Mouse (Mus musculus): ENCODE measurements at regions not wholly inside any gene's neighbourhood (a gene's known extent, or its start where the extent isn't known, plus 50 kb on each side); places are given as distances from the start of the nearest gene placed in this dataset.

DNA sequence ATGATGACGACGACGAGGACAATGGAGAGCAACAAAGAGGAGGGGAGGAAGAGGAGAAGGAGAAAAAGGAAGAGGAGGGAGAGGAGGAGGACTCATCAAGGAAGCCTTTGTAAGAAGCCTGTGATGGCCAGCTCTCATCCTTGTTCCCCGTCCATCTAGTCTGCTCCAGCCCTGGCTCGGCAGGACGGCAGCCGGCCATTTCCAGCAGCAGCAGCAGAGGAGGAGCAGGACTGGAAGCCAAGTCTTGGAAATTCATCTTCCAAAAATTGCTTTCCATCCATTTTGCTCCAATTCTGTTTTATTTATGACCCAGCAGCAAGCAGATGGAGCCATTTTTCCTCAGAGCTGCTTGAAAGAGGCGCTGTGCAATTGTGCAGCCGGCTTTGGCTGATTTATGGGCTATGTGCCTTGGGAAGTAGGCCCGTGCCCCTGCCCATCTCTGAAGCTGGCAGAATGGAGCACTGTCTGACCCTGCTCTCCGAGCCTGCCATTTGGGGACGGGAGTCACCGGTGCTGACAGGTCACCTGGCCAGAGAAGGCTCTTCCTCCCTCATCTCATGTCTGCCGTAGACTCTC, 231.2 kb upstream of the N4bp1 start:
- DNase-seq (ENCODE audit: low read depth) = no peak

DNA sequence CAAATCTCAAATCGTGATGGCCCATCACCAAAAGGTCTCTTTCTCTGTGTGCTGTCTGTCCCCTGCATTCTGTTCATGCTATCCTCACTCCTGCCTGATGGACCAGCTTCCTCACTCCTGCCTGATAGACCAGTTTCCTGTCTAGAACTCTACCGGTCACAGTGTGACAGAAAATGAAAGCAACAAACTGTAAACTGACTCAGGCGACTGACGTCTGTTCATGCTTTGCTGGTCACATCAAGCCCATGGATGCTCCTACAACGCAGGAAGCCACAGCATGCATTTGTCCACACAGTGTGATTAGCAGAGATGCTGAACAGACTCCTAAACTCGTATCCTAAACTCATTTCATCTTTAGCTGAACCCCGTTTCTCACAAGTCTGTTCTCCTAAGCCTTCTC, 227.3 kb upstream of the N4bp1 start:
- no peak for DNase-seq (ENCODE audit: low read depth)

DNA sequence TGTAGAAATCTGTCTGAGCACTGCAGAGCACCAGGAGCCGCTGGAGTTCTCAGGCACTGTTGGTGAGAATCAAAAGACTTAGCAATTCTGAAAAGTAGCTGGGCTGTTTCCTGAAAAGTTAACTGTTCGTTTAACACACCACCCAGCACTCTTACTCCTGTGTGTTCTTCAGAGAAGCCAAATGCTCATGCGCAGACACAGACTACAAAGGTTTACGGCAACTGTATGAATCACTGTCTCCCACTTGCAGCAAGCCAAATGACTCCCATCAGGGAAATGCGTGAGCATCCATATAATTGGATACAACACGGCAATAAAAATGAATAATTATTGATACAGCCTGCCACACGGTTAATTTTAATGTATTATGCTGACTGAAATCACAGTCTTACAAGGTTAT, 220.0 kb upstream of the N4bp1 start:
- DNase-seq (ENCODE audit: low read depth) = no peak

DNA sequence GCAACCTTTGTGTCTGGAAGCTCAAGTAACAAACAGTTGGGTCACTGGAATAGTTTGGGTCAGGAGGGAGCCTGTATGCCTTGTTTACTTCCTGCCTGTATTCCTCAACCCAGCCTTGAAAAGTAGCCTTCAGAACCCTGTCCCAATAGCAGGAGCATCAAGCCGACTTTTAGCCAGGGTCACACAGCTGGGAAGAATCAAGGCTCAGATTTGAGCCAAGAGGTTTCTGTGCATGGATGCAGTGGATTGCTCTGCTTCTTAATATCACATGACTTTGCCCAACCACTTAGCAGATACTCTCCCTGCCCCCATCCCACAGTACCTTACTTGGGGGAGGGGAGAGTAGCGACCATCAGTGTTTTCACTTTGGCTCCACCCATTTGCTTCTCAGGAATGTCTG, 210.2 kb upstream of the N4bp1 start:
- DNase-seq (ENCODE audit: low read depth) = peak; percentile 30

DNA sequence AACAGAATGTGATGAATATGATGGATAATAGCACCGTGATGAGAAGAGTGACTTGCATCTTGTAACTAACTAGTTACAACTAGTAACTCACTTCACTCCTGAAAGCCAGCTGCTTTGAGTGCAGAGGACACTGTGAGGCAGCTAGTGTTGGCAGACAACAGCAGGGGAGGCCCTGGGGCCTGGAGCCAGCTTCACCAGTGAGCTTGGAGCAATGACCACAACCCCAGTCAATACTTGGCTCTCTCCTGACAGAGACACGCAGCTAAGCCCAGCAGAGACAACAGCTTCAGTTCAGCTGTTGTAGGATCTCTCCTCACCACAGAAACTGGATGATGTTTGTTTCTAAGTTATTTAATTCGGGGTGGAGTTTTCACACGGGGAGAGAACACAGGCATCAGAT, 209.6 kb upstream of the N4bp1 start:
- peak; percentile 50 for DNase-seq (ENCODE audit: low read depth)

DNA sequence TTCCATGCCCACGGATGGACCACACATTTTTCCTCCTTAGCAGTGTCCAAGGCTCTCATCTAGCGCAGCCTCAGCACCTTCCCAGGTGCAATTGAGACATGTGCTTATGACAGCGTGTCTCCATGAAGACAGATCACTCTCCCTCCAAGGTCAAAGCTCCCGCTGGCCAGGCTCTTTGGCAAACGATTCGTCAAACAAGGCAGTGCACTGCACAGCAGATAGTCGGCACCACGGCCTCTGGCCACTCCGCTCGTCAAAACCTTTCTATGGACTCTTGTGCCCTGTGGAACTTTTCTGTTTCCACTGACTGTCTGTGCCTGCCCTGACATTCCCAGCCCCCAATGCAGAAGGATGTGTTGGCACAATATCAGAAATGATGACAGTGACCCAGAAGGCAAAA, 208.7 kb upstream of the N4bp1 start:
- DNase-seq (ENCODE audit: low read depth) = no peak

DNA sequence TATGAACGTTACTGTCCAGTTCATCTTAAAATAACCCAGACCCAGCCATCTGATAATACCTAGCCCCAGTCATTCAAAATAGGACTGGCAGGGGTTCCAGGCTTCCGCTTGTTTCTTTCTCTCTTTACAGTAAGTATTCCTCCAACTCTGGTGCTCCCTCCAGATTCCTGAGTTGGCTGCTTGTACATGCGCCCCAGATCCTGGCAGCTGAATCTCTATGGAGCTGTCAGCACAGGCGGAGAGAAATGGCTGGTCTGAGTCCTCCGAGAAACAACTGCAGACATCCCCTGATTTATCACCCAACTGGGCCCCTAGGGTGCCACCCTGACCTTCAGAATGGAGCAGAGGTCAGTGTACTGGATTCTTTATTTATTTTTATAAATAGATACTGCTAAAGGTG, 208.0 kb upstream of the N4bp1 start:
- DNase-seq (ENCODE audit: low read depth) = no peak

DNA sequence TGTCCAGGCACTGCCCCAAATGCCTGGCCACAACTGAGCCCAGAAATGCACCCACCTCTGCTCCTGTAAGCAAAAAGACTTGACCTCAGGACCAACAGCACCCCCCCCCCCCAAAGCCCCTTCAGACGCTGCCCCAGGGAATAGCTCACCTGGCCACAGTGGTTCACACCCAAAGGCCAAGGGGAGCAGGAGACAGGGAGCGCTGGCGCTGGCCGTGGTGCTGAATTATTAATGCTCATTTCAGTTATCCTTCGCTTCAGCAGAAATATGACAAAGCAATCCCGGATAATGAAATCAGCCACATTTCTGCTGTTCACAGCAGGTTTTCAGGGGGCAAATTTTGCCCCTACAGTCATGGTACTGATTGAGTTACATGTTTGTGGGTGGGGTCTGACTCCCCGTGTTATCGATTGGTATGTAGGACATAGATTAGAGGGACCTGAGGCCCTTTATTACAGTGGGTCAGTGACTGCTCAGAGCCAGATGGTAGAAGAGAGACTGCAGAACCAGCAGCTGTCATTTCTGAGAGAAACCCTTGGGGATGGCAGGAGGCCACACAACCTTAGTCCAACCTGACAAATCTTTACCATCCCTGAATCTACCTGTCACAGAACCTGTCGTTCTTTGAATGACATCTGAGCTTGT, 202.5 kb upstream of the N4bp1 start:
- peak; percentile 76 for DNase-seq (ENCODE audit: low read depth)

DNA sequence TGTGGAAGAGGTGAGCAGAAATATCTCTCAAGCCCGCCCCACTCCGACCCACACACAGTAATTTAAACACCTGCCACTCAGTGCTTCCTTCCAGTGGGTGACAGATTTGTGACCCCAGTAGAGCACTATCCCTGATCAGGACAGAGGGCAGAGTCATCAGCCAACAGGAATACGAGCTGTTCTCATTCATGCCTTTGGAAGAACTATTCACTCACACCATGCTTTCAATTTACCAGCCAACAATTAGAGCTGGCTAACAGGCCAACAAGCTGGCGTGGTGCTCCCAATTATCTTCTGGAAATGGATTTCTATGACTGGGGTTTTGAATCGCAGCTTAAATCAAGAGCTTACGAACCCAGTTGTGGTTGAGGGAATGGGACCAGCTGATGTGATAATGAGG, 193.2 kb upstream of the N4bp1 start:
- no peak for DNase-seq (ENCODE audit: low read depth)

DNA sequence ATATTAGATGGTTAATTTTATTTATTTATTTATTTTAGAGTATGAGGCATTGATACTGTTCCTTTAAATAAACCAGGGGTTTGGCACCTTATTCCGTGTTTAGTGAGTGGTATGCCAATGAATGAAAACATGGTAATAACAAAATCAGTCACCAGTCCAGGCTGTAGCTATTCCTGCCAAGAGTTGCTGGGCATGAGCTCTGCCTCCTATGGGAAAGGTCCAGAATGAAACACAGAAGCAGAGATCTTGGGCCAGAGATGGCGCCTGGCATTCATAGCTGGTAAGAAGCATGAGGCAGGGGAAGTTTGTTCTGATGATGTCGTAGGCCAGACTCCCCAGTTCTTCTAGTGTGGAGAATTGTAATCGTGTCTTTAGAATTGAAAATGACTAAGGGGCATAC, 190.9 kb upstream of the N4bp1 start:
- no peak for DNase-seq (ENCODE audit: low read depth)

DNA sequence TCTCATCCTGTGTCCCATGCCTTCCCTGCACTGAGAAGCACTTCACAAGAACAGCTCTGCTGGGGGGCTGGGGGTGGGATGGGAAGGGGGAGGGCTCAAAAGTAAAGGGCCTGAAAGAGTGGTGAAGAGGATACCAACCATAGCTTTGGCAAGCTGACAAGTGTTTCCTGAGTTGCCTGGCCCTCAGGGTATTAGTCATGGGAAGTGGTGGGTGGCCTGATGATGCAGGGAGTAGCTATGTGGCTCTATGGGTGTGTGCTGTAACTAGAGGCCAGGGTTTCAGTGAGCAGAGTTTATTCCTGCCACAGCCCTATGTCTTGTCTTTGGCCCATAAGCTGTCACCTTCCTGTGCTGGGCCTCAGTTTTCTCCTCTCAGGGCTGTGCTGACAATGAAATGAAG, 186.2 kb upstream of the N4bp1 start:
- DNase-seq (ENCODE audit: low read depth) = peak; percentile 91

DNA sequence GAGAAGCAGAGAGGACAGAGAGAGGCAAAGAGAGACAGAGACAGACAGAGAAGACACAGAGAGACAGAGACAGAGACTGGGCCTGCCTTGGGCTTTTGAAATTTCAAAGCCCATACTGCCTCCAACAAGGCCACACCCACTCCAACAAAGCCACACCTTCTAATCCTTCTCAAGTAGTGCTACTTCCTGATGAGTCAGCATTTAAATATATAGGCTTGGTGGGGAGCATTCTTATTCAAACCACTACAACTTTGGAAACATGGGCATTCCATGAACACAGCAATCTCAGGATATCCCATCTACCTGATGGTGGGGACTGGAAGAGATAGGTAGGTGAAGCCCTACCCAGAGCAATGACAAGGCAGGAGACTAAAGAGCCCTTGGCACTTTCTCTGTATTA, 182.0 kb upstream of the N4bp1 start:
- DNase-seq (ENCODE audit: low read depth) = no peak

DNA sequence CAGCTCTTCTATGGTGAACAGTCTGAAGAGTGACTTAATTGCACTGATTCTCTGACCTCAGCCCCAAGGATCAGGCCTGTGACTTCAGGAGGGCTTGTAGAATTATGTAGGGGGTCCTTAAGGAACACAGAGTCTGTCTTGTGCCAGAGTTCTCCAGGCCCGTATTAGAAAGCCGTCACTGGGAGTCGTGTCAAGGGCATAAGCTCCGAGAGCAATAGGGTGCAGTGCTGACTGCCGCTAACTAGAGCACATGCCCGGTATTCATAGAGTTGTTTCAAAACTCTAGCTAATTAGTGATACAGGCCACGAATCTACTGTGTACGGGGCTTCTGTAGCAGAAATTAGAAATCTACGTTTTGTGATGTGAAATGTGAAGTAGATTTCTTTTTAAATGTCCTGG, 179.7 kb upstream of the N4bp1 start:
- no peak for DNase-seq (ENCODE audit: low read depth)

DNA sequence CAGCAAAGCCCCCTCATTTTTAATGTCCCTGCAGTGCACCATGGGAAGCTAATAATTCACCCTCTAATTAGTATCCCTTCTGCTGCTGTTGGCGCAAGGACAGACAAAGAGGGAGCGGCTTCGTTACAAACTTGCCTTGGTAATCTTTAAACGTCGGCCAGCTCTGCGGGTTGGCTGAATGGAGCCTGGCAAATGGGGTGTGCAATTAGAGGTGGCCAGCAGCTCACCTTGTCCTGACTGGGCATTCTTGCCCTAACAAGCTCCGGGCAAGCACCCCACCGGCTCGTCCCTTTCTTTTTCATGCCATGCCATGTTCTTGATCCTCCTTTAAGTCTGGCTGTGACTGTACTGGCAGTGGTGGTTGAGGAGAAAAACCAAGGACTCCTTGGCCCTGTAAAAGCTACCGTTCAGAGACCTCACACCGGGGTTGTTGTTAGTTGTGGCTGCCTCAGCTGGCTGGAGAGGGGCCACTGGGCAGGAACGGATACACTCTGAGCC, 179.2 kb upstream of the N4bp1 start:
- no peak for DNase-seq (ENCODE audit: low read depth)

DNA sequence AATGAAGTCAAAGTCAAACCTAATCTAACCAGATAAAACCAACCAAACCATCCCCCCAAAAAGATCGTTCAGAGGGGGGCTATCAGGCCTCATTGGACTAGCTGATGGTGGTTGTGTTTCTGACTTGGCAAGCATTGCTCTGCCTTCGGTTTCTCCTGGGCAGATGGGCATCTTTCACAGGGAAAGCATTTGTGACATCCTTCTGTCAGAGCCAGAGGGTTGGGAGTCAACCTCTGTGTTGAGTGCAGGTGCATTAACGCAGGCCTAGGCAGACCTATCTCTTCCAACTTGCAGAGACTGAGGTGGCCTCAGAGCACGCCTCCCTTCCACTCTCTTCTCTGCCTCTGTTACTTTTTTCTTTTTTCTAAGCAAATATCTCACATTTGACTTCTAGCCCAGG, 178.5 kb upstream of the N4bp1 start:
- DNase-seq (ENCODE audit: low read depth) = no peak

DNA sequence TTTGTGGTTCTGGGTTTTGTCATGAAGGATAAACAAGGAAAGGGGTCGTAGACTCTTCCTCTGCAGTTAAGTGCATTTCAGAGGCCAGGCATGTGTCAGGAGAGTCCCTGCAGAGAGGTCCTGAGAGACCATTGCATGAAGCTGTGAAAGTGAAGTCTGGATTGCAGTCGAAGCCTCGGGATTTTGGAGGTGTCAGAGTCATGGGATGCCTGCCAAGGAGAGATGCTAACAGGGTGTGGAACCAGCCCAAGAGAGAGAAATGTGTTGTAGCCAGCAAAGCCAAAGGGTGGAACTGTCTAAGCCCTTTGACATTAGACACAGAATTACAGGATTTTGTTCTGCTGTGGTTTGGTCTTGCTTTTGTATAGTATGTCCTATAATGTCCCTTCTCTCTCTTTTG, 164.7 kb upstream of the N4bp1 start:
- peak; percentile 62 for DNase-seq (ENCODE audit: low read depth)

DNA sequence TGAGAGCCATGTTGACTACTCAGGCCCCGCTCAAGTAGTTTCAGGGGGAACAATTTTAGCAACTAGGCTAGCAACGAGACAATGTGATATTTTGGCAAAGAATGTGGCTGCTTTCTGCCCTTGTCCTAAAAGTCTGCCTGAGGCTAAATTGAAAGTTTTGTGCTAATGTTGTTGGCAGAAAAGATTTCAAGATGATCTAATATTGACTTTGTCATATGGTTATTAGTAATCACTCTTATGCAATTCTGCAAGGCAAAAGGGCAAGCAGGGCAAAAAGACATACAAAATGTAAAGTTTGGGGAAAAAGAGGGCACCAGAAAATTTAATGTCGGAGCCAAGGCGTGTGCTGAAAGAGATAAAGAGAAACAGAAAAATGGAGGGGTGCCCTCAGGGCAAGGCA, 164.1 kb upstream of the N4bp1 start:
- no peak for DNase-seq (ENCODE audit: low read depth)

DNA sequence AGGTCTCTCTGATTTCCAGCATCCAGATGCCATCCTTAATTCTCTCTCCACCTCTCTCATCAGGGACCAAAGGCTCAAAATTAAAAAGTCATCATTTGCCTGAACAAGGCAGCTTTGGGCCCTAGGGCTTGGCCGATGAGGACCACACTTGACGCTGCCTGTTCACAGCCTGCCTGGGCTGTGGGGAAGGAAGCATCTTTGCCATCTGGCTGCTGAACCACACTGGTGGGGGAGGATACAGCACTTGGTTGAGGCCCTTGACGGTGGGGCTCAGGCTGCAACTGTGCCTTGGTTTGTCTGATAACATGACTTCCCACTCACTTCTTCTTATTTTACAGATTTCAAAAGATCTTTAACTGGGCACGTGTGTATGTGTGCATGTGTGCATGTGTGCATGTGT, 161.5 kb upstream of the N4bp1 start:
- no peak for DNase-seq (ENCODE audit: low read depth)

DNA sequence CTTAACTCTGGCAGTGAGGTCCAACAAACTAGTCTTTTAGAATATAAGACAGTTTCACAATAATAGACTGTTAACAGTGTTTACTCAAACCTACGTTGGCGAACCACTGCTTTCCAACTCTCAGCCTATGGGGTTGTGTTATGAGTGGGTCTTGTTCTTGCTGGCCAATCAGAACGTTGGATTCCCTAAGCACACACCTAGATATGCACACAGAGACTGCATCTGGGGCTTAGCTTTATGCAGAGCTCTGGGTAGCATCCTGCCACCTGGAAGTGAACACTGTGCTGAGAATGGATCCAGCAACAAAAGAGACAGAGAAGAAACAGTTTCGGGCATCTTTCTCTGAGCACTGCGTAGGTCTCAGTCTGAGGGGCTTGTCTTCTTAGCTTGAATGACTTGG, 158.0 kb upstream of the N4bp1 start:
- no peak for DNase-seq (ENCODE audit: low read depth)

DNA sequence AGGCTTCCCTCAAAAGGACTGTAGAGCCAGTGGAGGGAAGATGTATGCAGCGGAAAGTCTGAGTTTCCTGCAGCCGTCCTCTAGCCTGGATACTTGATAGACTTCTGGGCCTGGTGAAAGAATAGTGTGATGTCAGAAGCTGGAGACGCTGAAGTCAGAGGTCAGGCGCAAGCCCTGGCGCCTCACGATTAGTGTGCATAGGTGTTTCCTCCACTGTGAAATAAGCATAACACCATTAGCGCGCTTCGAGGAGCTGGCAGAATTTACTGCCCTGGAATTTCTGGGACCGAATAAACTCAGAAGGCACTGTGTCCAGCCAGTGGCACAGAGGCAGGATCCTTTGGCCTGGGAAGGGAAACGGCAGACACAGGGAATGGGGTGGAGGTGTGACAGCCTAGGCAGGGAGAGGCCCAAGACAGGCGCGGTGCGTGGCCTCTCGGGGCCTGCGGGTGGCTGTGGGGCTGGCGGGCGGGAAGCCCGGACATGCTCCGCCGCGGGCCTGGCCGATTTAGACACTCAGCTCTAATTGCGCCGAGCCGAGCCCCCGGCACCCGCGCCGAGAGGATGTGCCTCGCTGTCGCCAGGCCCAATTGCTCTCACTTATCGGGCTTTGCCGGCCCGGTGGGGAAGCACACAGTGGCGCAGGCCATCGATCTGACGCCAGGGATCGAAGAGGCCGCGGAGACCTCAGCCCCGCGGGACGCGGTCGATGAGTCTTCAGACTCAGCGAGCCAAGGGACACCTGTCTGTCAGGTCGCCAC, 152.7 kb upstream of the N4bp1 start:
- DNase-seq (ENCODE audit: low read depth) = no peak

DNA sequence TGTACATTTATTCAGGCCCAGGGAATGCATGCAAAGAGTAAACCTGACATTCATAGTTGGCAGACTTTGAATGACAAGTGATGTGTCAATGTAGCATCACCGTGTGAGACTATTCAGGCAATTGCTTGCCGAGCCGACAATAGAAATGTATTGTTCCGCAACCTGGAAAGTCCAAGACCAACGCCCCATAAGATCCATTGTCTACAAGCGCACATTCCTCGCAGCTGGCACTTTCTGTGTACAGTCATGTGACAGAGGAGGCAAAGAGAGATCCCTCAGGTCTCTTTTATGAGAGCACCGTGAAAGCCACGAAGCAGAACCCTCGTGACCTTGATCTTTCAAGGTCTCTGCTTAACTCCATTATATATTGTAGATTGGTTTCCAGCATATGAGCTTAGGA, 150.9 kb upstream of the N4bp1 start:
- DNase-seq (ENCODE audit: low read depth) = no peak

DNA sequence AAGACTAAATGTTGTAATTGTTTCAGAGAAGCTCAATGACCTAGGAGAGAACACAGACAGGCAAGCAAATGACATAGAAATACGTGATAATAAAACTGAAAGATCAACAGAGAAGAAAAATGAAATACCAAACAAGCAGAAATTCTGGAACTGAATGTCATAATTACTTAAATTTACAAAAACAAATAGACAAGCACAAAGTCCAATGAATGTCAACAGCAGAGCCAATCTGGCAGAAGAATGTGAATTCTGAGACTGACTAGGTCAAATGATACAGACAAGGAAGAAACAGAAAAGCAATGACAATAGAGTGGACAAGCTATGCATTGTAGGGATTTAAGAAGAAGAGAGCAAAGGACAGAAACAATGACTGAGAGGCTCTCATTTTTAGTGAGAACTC, 143.1 kb upstream of the N4bp1 start:
- no peak for DNase-seq (ENCODE audit: low read depth)

DNA sequence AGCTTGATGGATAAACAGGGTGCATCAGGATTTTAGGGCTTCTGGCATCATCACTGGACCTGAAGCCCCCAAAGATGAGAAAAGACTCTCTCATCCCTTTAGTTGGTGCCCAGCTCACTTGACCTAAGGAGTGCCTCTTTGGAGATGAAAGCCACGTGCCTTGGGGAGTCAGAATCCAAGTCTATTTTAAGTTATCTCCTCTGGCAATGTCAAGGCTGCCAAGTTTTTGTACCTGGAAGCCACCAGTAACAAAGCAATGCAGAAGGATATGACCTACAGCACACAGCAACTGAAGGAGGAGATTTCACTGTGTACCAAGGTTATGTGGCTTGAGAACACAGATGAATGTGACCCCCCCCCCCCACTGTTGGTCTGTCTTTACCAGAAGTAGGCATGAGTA, 140.9 kb upstream of the N4bp1 start:
- DNase-seq (ENCODE audit: low read depth) = no peak

DNA sequence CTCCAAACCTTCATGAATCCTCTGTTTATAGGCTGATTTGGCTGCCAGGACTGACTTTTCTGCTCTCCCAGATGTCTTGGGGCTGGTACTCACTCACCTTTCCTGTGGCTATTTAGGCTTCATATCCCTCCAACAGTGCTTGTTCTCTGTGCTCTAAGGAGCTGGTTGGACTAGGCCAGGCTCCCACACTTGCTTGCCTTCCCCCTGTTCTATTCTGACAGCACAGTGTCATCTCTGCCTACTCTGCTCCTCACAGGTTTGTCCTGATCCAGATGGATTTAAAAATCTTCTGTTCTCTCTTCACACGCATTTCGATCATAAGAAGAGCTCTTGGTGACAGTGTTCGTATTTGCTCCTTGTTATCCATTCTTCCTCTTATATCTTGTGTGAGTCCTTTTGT, 134.7 kb upstream of the N4bp1 start:
- DNase-seq (ENCODE audit: low read depth) = no peak
